Mouse (Mus musculus) olfactory bulb, adult 2 months (tissue): ENCODE measurements around the gene Nacc1.

Experiments
- CTCF ChIP-seq: fragments of 200-500 bp; IDR thresholded peaks from 2 replicates; pipeline ENCODE4 v1.5.1; 2012; ENCODE audit warnings: low read depth, mild to moderate bottlenecking, low read length, moderate library complexity; ENCODE audit not compliant: insufficient read depth
- POLR2A ChIP-seq: fragments of 200-500 bp; IDR thresholded peaks from 2 replicates; pipeline ENCODE4 v1.6.1; 2012; ENCODE audit warnings: mild to moderate bottlenecking, low read depth, low read length, moderate library complexity; ENCODE audit not compliant: insufficient read depth

DNA sequence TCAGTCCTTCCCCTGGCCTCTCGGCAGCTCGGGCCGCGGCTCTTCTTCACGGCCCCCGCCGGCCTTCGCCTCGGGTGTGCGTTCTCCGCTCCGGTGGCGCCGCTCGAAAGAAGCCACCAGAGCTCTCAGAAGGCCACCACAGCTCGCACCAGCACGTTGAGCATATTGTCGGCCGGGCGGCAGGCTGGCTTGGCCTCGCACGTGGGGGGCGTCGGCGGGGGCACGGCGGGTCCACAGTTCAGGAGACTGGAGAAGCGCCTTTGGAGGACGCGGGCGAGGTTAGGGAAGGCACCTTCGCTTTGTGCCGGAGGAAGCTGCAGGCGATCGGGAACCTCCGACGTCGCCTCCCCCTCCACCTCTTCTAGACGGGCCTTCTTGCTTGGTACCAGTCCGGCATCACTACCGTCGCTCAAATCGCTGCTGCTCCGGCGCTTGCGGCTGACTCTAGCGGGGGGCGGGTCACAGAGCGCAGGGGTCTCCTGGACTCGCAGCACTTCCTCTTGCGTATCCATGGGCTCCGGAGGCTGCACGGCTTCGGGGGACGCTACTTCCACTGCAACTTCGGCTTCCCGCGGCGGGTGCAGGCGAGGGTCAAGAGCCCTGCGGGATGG is 25.6 kb downstream of the Nacc1 start:
- no peak for TF ChIP-seq POLR2A
- TF ChIP-seq CTCF, result no peak
